Mouse (Mus musculus): ENCODE results near the gene Aip.
"Not testable (repeated sequence)": the region's sequence is repeated elsewhere in the genome, so short reads cannot be mapped to it uniquely, and the experiment has no call there.

Aip gene

GRCm38 (mm10) chr19:4135963-4136345 is 10.3 kb upstream of the Aip start:
- not testable (repeated sequence) for DNase-seq (ENCODE audit: low read depth)

GRCm38 (mm10) chr19:4135229-4135962 is 9.7 kb upstream of the Aip start:
- not testable (repeated sequence) for DNase-seq (ENCODE audit: low read depth)

- DNase-seq (ENCODE audit: low read depth), result no peak
These were observed 8.7 kb upstream of the Aip start for GRCm38 (mm10) chr19:4134354-4134753.

- no peak for DNase-seq (ENCODE audit: low read depth)
These were observed 6.1 kb upstream of the Aip start for GRCm38 (mm10) chr19:4131768-4132167.

- DNase-seq (ENCODE audit: low read depth), result peak; percentile 55
These were observed 5.4 kb upstream of the Aip start for GRCm38 (mm10) chr19:4131075-4131474.

- DNase-seq (ENCODE audit: low read depth), result no peak
These were observed 4.4 kb upstream of the Aip start for GRCm38 (mm10) chr19:4130106-4130505.

- no peak for DNase-seq (ENCODE audit: low read depth)
These were observed 3.8 kb upstream of the Aip start for GRCm38 (mm10) chr19:4129462-4129861.

- no peak for DNase-seq (ENCODE audit: low read depth)
These were observed 1.3 kb upstream of the Aip start for GRCm38 (mm10) chr19:4126759-4127495.

GRCm38 (mm10) chr19:4125268-4125667 is 390 bp downstream of the Aip start:
- not testable (repeated sequence) for DNase-seq (ENCODE audit: low read depth)

- DNase-seq (ENCODE audit: low read depth), result no peak
These were observed 1.2 kb downstream of the Aip start for GRCm38 (mm10) chr19:4124432-4124831.

GRCm38 (mm10) chr19:4122411-4123370 is 3.0 kb downstream of the Aip start:
- peak; percentile 47 for DNase-seq (ENCODE audit: low read depth)

GRCm38 (mm10) chr19:4121896-4122295 is 3.8 kb downstream of the Aip start:
- DNase-seq (ENCODE audit: low read depth), result not testable (repeated sequence)

- peak; percentile 99 for DNase-seq (ENCODE audit: low read depth)
These were observed 4.4 kb downstream of the Aip start for GRCm38 (mm10) chr19:4121097-4121805.

GRCm38 (mm10) chr19:4120496-4120895 is 5.2 kb downstream of the Aip start:
- DNase-seq (ENCODE audit: low read depth), result no peak

GRCm38 (mm10) chr19:4119716-4120487 is 5.8 kb downstream of the Aip start:
- DNase-seq (ENCODE audit: low read depth), result no peak

- no peak for DNase-seq (ENCODE audit: low read depth)
These were observed 7.3 kb downstream of the Aip start for GRCm38 (mm10) chr19:4118350-4118749.

GRCm38 (mm10) chr19:4117006-4117405 is 8.7 kb downstream of the Aip start:
- no peak for DNase-seq (ENCODE audit: low read depth)

GRCm38 (mm10) chr19:4115816-4116215 is 9.8 kb downstream of the Aip start:
- DNase-seq (ENCODE audit: low read depth), result no peak

- DNase-seq (ENCODE audit: low read depth), result no peak
These were observed 10.5 kb downstream of the Aip start for GRCm38 (mm10) chr19:4115144-4115543.

GRCm38 (mm10) chr19:4114551-4114950 is 11.1 kb downstream of the Aip start:
- no peak for DNase-seq (ENCODE audit: low read depth)

- no peak for DNase-seq (ENCODE audit: low read depth)
These were observed 11.8 kb downstream of the Aip start for GRCm38 (mm10) chr19:4113806-4114230.
